ENCODE assay signal across 9 mouse cellular contexts in the genomic region with DNA sequence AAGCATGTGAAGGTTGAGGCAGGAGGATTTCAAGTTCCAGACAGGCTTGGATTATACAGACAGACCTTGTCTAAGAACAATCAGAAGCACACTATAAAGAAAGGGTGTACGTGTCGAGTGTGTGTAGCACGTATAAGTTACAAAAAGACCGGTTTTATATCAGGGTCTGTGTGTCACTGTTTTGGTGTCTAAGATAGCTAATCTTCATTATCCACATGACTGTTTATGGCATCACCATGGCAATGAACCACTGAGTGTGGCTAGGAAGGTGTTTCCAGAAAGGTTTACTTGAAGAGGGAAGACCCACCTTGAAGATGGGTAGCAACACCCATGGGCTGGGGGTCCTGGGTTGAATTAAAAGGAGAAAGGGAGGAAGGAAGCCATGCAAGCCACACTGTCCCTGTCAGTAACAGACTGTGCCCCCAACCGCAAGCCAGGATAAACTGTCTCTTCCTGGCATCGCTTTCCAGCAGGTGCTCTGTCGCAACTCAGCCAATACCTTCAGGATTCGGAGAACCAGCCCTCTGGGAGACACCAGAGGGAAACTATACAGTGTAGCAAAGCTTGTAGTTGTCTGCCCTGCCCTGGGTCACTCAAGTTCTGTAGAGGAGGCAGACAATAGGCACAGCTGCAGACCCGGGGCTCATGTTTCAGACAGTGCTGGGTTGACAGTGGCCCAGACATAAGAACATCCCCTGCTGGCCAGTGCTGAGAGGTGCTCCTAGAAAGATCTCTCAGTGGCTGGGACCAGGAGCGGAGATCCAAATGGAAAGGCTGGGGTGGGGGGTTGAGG. TPM values are rescaled to one million over a fixed set of nuclear protein-coding genes. Genes with fewer than 3 reads are reported as not detected.
DNase-seq lines count a peak whose midpoint lies in the region; ATAC-seq lines count a peak whose summit lies in the region.
"Had no signal": no experiment of that assay in that cellular context is flagged by ENCODE, and none has a peak within 500 bp of the region (broad histone marks: within the 10 kb centered on the region; RNA-seq: fewer than 3 reads in every experiment).

No protein-coding gene starts in this region.

- H3K4me3 ChIP-seq in forebrain, embryonic 11.5 days (ENCODE audit: low read depth, low read length) = no peak overlapping the region
- H3K4me3 ChIP-seq in forebrain, embryonic 16.5 days (replicated peaks; ENCODE audit: low read length) = no peak overlapping the region
- no peak overlapping the region for H3K4me3 ChIP-seq in midbrain, embryonic 10.5 days
- no peak overlapping the region for H3K4me3 ChIP-seq in midbrain, embryonic 11.5 days (ENCODE audit: low read depth, low read length)
- H3K4me3 ChIP-seq in embryonic facial prominence, embryonic 12.5 days = no peak overlapping the region
- H3K4me3 ChIP-seq: heart, embryonic 15.5 days had no signal

- no peaks in the 10 kb centered on the region for H3K27me3 ChIP-seq in forebrain, embryonic 11.5 days (ENCODE audit: control insufficient read depth, insufficient read depth, low read length)
- peaks cover 5% of the 10 kb centered on the region for H3K27me3 ChIP-seq in forebrain, embryonic 16.5 days (replicated peaks; ENCODE audit: control insufficient read depth, insufficient read depth, low read length)
- peaks cover 63% of the 10 kb centered on the region for H3K27me3 ChIP-seq in midbrain, embryonic 10.5 days (ENCODE audit: low read depth, poor library complexity, severe bottlenecking)
- peaks cover 6% of the 10 kb centered on the region; the same call in 1 of the 2 replicates for H3K27me3 ChIP-seq in midbrain, embryonic 11.5 days (ENCODE audit: control insufficient read depth, insufficient read depth, low read length)
- peaks cover 11% of the 10 kb centered on the region for H3K27me3 ChIP-seq in embryonic facial prominence, embryonic 12.5 days

- no peaks in the 10 kb centered on the region for H3K36me3 ChIP-seq in forebrain, embryonic 11.5 days (ENCODE audit: control insufficient read depth, insufficient read depth, low read length)
- H3K36me3 ChIP-seq in forebrain, embryonic 16.5 days (ENCODE audit: control insufficient read depth, insufficient read depth) = no peaks in the 10 kb centered on the region
- no peaks in the 10 kb centered on the region for H3K36me3 ChIP-seq in midbrain, embryonic 10.5 days
- H3K36me3 ChIP-seq in midbrain, embryonic 11.5 days (ENCODE audit: control insufficient read depth, insufficient read depth, low read length) = no peaks in the 10 kb centered on the region
- no peaks in the 10 kb centered on the region for H3K36me3 ChIP-seq in embryonic facial prominence, embryonic 12.5 days
- H3K36me3 ChIP-seq: heart, embryonic 15.5 days had no signal

- H3K4me1 ChIP-seq in forebrain, embryonic 11.5 days (replicated peaks; ENCODE audit: control insufficient read depth, insufficient read depth, low read length) = peaks cover 6% of the 10 kb centered on the region; the same call in 1 of the 2 replicates
- no peaks in the 10 kb centered on the region for H3K4me1 ChIP-seq in forebrain, embryonic 16.5 days (replicated peaks; ENCODE audit: control insufficient read depth, insufficient read depth, low read length)
- peaks cover 28% of the 10 kb centered on the region for H3K4me1 ChIP-seq in midbrain, embryonic 10.5 days
- H3K4me1 ChIP-seq in midbrain, embryonic 11.5 days (ENCODE audit: control insufficient read depth, insufficient read depth, low read length) = peaks cover 7% of the 10 kb centered on the region
- peaks cover 9% of the 10 kb centered on the region; the same call in 1 of the 2 replicates for H3K4me1 ChIP-seq in embryonic facial prominence, embryonic 12.5 days

- DNase-seq in forebrain, embryonic 11.5 days (ENCODE audit: low spot score) = no peak
- DNase-seq in midbrain, embryonic 10.5 days (ENCODE audit: low spot score) = peak; percentile 48
- DNase-seq in midbrain, embryonic 11.5 days (ENCODE audit: low spot score, missing footprints) = no peak
- peak; percentile 45 for DNase-seq in mesoderm, embryonic 11.5 days (ENCODE audit: low read depth, low spot score)
- no peak for DNase-seq in adrenal gland, adult 8-10 months
- DNase-seq in cerebellum, postnatal 10 days = no peak

- no peak overlapping the region for H3K9ac ChIP-seq in forebrain, embryonic 11.5 days (ENCODE audit: low read length)
- H3K9ac ChIP-seq in forebrain, embryonic 16.5 days (replicated peaks; ENCODE audit: low read depth, low read length) = no peak overlapping the region
- H3K9ac ChIP-seq in midbrain, embryonic 11.5 days (ENCODE audit: low read length) = no peak overlapping the region
- H3K9ac ChIP-seq in embryonic facial prominence, embryonic 12.5 days = no peak overlapping the region
- H3K9ac ChIP-seq: heart, embryonic 15.5 days had no signal

- no peaks in the 10 kb centered on the region for H3K9me3 ChIP-seq in forebrain, embryonic 11.5 days (ENCODE audit: control insufficient read depth, low read length)
- no peaks in the 10 kb centered on the region for H3K9me3 ChIP-seq in forebrain, embryonic 16.5 days (ENCODE audit: control insufficient read depth, low read length)
- no peaks in the 10 kb centered on the region for H3K9me3 ChIP-seq in midbrain, embryonic 10.5 days (replicated peaks)
- no peaks in the 10 kb centered on the region for H3K9me3 ChIP-seq in midbrain, embryonic 11.5 days (ENCODE audit: control insufficient read depth, low read length)
- H3K9me3 ChIP-seq in embryonic facial prominence, embryonic 12.5 days = no peaks in the 10 kb centered on the region
- H3K9me3 ChIP-seq: heart, embryonic 15.5 days had no signal

- WGBS in forebrain, embryonic 11.5 days = 70% methylated on average over 10 of the region's 10 CpGs
- WGBS in forebrain, embryonic 16.5 days = 70% methylated on average over 10 of the region's 10 CpGs
- 70% methylated on average over 10 of the region's 10 CpGs for WGBS in midbrain, embryonic 10.5 days
- 66% methylated on average over 10 of the region's 10 CpGs for WGBS in midbrain, embryonic 11.5 days
- 68% methylated on average over 10 of the region's 10 CpGs for WGBS in embryonic facial prominence, embryonic 12.5 days

- H3K27ac ChIP-seq in forebrain, embryonic 11.5 days (ENCODE audit: low read depth, low read length) = no peak overlapping the region
- H3K27ac ChIP-seq in forebrain, embryonic 16.5 days (ENCODE audit: low read length) = no peak overlapping the region
- no peak overlapping the region; the same call in 1 of the 2 replicates for H3K27ac ChIP-seq in midbrain, embryonic 10.5 days (replicated peaks)
- H3K27ac ChIP-seq in midbrain, embryonic 11.5 days (ENCODE audit: low read depth, low read length) = no peak overlapping the region
- H3K27ac ChIP-seq in embryonic facial prominence, embryonic 12.5 days = no peak overlapping the region
- H3K27ac ChIP-seq: heart, embryonic 15.5 days had no signal

- no peak overlapping the region for H3K4me2 ChIP-seq in forebrain, embryonic 11.5 days (ENCODE audit: low read depth, low read length, severe bottlenecking)
- no peak overlapping the region for H3K4me2 ChIP-seq in forebrain, embryonic 16.5 days (ENCODE audit: low read length)
- H3K4me2 ChIP-seq in midbrain, embryonic 11.5 days = no peak overlapping the region
- H3K4me2 ChIP-seq in embryonic facial prominence, embryonic 12.5 days (replicated peaks) = no peak overlapping the region
- H3K4me2 ChIP-seq: heart, embryonic 15.5 days had no signal

- peak; percentile 33; the same call in 1 of the 2 replicates for ATAC-seq in forebrain, embryonic 11.5 days (replicated peaks; ENCODE audit: low FRiP score)
- no peak for ATAC-seq in forebrain, embryonic 16.5 days
- ATAC-seq in midbrain, embryonic 11.5 days (ENCODE audit: low FRiP score) = no peak
- ATAC-seq in embryonic facial prominence, embryonic 12.5 days (ENCODE audit: insufficient number of reproducible peaks, insufficient read depth, low FRiP score, low TSS enrichment) = peak; percentile 72; the same call in 1 of the 2 replicates

RNA-seq across cellular contexts. Expression of a gene that starts 7.1 kb away (rescaled TPM):
- polyA plus RNA-seq in forebrain, embryonic 11.5 days (2014; fragmentation: Nextera tagmentation; extraction: Ambion mirVana) = 0.20 and 0.28 TPM in 2 replicates
- polyA plus RNA-seq in forebrain, embryonic 16.5 days (2015; fragmentation: Nextera tagmentation; extraction: Ambion mirVana) = 0.20 and 0.30 TPM in 2 replicates
- 0.10 and 0.14 TPM in 2 replicates for polyA plus RNA-seq in midbrain, embryonic 10.5 days (2016; fragmentation: Nextera tagmentation; extraction: Ambion mirVana)
- 0.10 TPM in 1 of 2 replicates, not detected in the other for polyA plus RNA-seq in midbrain, embryonic 11.5 days (2014; fragmentation: Nextera tagmentation; extraction: Ambion mirVana)
- polyA plus RNA-seq in embryonic facial prominence, embryonic 12.5 days (2016; fragmentation: Nextera tagmentation; extraction: Ambion mirVana) = 0.64 and 0.79 TPM in 2 replicates
- 10 to 100 TPM; 12.0 to 20.8 (median 16.8) TPM for total RNA-seq in adrenal gland, adult 8-10 months (2022)

RNA-seq across cellular contexts. Expression of a gene that starts 30.0 kb away (rescaled TPM):
- polyA plus RNA-seq in forebrain, embryonic 11.5 days (2014; fragmentation: Nextera tagmentation; extraction: Ambion mirVana) = 188 and 196 TPM in 2 replicates
- polyA plus RNA-seq in forebrain, embryonic 16.5 days (2015; fragmentation: Nextera tagmentation; extraction: Ambion mirVana) = 124 and 133 TPM in 2 replicates
- 217 and 246 TPM in 2 replicates for polyA plus RNA-seq in midbrain, embryonic 10.5 days (2016; fragmentation: Nextera tagmentation; extraction: Ambion mirVana)
- 186 and 197 TPM in 2 replicates for polyA plus RNA-seq in midbrain, embryonic 11.5 days (2014; fragmentation: Nextera tagmentation; extraction: Ambion mirVana)
- polyA plus RNA-seq in embryonic facial prominence, embryonic 12.5 days (2016; fragmentation: Nextera tagmentation; extraction: Ambion mirVana) = 188 and 196 TPM in 2 replicates
- total RNA-seq in adrenal gland, adult 8-10 months (2022) = 100 to 1,000 TPM; 132 to 279 (median 202) TPM

Comparison
In these comparisons a context has a peak if more than half of its experiments do, and no peak if none do; other contexts are left out.
1. ATAC-seq: peak in forebrain, embryonic 11.5 days (single experiment) and embryonic facial prominence, embryonic 12.5 days (single experiment); none in forebrain, embryonic 16.5 days (single experiment) and midbrain, embryonic 11.5 days (single experiment).
2. DNase-seq: peak in midbrain, embryonic 10.5 days (single experiment) and mesoderm, embryonic 11.5 days (single experiment); none in forebrain, embryonic 11.5 days (single experiment), midbrain, embryonic 11.5 days (single experiment), adrenal gland, adult 8-10 months (single experiment) and cerebellum, postnatal 10 days (0 of 2).